Mouse (Mus musculus) large intestine, adult 2 months (tissue): ENCODE data around the gene Tm7sf2. TPM values are rescaled to one million over a fixed set of nuclear protein-coding genes. Genes with fewer than 3 reads are reported as not detected.

Source experiments
- DNase-seq: peaks from one replicate; pipeline ENCODE4 v3.0.0-alpha.2; 2012; ENCODE audit warnings: low read depth, low spot score
- WGBS: fragments of 180-500 bp; shearing (Covaris S2); methylation state at CpG from one replicate; pipeline ENCODE4 v1.1.7; 2018; 5-methylcytosine and 5-hydroxymethylcytosine counted together
- polyA plus RNA-seq: library from polyadenylated mRNA; depleted of rRNA; stranded (reverse); fragments of >200 nt; gene quantifications from 2 replicates; pipeline ENCODE4 v1.2.3, GENCODE M21; 2012; rRNA removed

The Tm7sf2 gene
- polyA plus RNA-seq, 1 experiment = 66.0 TPM

- DNase-seq = no peak
- WGBS = 2% methylated on average over 16 of the region's 18 CpGs
These were observed 53.1 kb downstream of the Tm7sf2 start for GRCm38 (mm10) chr19:6014991-6015510.

GRCm38 (mm10) chr19:6013691-6014090 is 54.5 kb downstream of the Tm7sf2 start:
- 39% methylated on average over 10 of the region's 10 CpGs for WGBS

More at GRCm38 (mm10) chr19:6013691-6014090, 54.5 kb downstream of the Tm7sf2 start:
- DNase-seq = no peak

Other genes starting within 250 kb of the Tm7sf2 start
- gene Frmd8, start 193.1 kb downstream of the Tm7sf2 start, polyA plus RNA-seq = 24.6 and 48.3 TPM in 2 replicates
- gene Slc25a45, start 190.6 kb downstream of the Tm7sf2 start, polyA plus RNA-seq = 16.0 and 122 TPM in 2 replicates
- 1.1 and 2.1 TPM in 2 replicates for gene Tigd3, start 174.2 kb downstream of the Tm7sf2 start, polyA plus RNA-seq
- 69.6 and 84.6 TPM in 2 replicates for gene Dpf2, start 155.4 kb downstream of the Tm7sf2 start, polyA plus RNA-seq
- gene Cdc42ep2, start 143.6 kb downstream of the Tm7sf2 start, polyA plus RNA-seq = 20.1 and 26.0 TPM in 2 replicates
- 44.6 and 56.0 TPM in 2 replicates for gene Pola2, start 104.2 kb downstream of the Tm7sf2 start, polyA plus RNA-seq
- gene Slc22a20, start 82.2 kb downstream of the Tm7sf2 start, polyA plus RNA-seq = 0.05 TPM in 1 of 2 replicates, not detected in the other
- 102 and 120 TPM in 2 replicates for gene Capn1, start 52.5 kb downstream of the Tm7sf2 start, polyA plus RNA-seq
- 76.7 and 86.7 TPM in 2 replicates for gene Syvn1, start 21.8 kb downstream of the Tm7sf2 start, polyA plus RNA-seq
- gene Mrpl49, start 10.6 kb downstream of the Tm7sf2 start, polyA plus RNA-seq = 25.2 and 26.8 TPM in 2 replicates
- 1,267 and 1,718 TPM in 2 replicates for gene Fau, start 10.5 kb downstream of the Tm7sf2 start, polyA plus RNA-seq
- 34.9 and 42.3 TPM in 2 replicates for gene Znhit2, start 7.2 kb downstream of the Tm7sf2 start, polyA plus RNA-seq
- gene Vps51, start 8.9 kb upstream of the Tm7sf2 start, polyA plus RNA-seq = 77.1 and 79.7 TPM in 2 replicates
- gene Tmem262, start 11.7 kb upstream of the Tm7sf2 start, polyA plus RNA-seq = 0.37 and 0.38 TPM in 2 replicates
- gene Gm28374, start 13.9 kb upstream of the Tm7sf2 start, polyA plus RNA-seq = 0.50 TPM in 1 of 2 replicates, not detected in the other
- 79.9 and 96.7 TPM in 2 replicates for gene Zfpl1, start 16.6 kb upstream of the Tm7sf2 start, polyA plus RNA-seq
- 11.6 and 15.7 TPM in 2 replicates for gene Cdca5, start 16.6 kb upstream of the Tm7sf2 start, polyA plus RNA-seq
- 0.15 TPM in 1 of 2 replicates, not detected in the other for gene AC131692.1, start 26.0 kb upstream of the Tm7sf2 start, polyA plus RNA-seq
- 1,535 and 1,726 TPM in 2 replicates for gene Naaladl1, start 37.4 kb upstream of the Tm7sf2 start, polyA plus RNA-seq
- gene Sac3d1, start 50.3 kb upstream of the Tm7sf2 start, polyA plus RNA-seq = 21.4 and 24.2 TPM in 2 replicates
- gene Snx15, start 59.9 kb upstream of the Tm7sf2 start, polyA plus RNA-seq = 40.7 and 47.6 TPM in 2 replicates
- gene Batf2, start 72.6 kb upstream of the Tm7sf2 start, polyA plus RNA-seq = 123 and 147 TPM in 2 replicates
- gene Arl2, start 73.2 kb upstream of the Tm7sf2 start, polyA plus RNA-seq = 68.6 and 69.0 TPM in 2 replicates
- 1.2 and 1.9 TPM in 2 replicates for gene Majin, start 116.0 kb upstream of the Tm7sf2 start, polyA plus RNA-seq
- gene Gpha2, start 158.0 kb upstream of the Tm7sf2 start, polyA plus RNA-seq = 0.48 and 0.70 TPM in 2 replicates
- 38.1 and 44.0 TPM in 2 replicates for gene Ppp2r5b, start 167.5 kb upstream of the Tm7sf2 start, polyA plus RNA-seq
- gene Atg2a, start 173.3 kb upstream of the Tm7sf2 start, polyA plus RNA-seq = 23.3 and 32.0 TPM in 2 replicates
- gene Ehd1, start 208.4 kb upstream of the Tm7sf2 start, polyA plus RNA-seq = 142 and 291 TPM in 2 replicates
- gene Cdc42bpg, start 238.1 kb upstream of the Tm7sf2 start, polyA plus RNA-seq = 20.7 and 32.6 TPM in 2 replicates